Mouse (Mus musculus): ENCODE results near the gene Nktr.

Gene Nktr

DNA sequence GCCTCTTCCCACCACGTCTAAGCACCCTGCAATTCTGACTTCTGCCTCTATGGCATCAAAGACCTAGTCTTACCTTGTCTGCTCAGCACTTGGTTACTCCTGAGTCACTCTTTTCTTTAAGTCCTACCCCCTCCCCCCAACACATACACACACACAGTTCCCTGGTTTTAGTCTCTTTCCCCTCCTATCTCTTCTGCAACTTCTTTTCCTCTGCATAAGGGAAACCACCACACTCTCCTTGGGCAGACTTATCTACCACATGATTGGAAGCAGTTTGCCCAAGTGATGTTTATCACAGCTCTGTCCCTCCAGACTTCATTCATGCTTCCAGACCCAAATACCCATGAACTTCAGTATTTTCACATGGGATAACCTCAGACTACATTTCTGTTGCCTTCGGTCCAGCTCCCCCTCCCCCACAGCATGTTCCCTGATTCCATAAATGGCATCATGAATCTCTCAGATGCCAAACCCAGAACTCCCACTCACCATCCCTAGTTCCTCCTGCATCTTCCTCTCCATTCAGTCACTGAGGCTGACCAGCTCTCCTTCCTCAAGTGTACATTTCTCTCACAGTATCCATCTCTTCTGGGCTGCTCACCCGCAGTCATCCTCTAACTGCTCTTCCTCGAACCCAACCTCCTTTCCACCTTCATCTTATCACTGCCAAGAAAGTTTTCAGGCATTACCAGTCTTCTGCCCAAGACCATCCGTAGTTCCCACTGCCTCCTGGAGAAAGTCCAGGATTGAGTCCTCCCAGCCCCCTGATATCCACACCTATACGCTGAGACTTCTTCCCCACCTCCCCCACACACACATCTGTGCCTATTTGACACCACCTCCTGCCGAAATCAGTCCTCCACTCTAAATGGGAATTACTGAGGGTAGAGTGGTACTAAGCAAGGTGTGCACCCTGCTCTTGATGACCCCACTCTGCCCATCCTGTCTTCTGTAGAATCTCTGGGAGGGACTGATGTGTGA, 10.2 kb upstream of the Nktr start:
- DNase-seq, result no peak

GRCm38 (mm10) chr9:121709898-121710583, 8.9 kb upstream of the Nktr start, which contains the start of gene Ss18l2:
Gene Ss18l2, plus strand, starts transcription at chr9:121710329.
- DNase-seq, result peak; percentile 98

DNA sequence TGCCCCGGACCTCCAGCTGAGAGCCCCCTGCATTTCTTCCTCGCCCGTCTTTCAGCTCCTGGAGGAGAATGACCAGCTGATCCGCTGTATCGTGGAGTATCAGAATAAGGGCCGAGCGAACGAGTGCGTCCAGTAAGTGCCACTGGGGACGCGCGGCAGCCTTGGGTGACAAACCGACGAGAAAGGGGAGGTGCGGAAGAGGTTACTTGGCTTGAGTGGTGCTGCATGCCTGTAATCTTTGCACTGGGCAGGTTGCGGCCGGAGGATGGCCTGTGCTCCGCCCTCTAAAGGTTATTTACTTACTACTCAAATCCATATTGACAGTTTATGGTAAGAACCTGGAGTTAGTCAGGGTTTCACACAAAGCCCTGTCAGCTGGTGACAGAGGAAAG, 8.4 kb upstream of the Nktr start:
- no peak for DNase-seq

DNA sequence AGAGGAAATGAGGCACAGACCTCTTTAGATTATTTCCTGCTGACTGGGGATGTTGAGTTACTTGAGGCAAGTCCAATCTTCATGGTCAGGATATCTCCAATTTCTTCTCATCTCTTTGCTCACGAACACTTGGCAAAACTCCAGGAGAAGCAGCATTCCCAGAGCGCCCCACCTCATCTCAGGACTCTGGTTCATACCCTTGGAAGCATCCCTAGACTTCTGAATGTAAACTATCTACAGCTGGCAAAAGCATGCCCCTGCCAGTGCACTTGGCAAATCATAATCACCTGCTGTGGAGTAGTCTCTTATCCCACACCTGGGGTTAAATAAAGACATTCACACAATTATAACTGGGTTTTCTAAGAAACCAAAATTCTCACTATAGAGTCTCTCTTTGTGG, 1.9 kb upstream of the Nktr start:
- DNase-seq, result no peak

- DNase-seq, result no peak
Observed at GRCm38 (mm10) chr9:121718070-121718705, 781 bp upstream of the Nktr start.

DNA sequence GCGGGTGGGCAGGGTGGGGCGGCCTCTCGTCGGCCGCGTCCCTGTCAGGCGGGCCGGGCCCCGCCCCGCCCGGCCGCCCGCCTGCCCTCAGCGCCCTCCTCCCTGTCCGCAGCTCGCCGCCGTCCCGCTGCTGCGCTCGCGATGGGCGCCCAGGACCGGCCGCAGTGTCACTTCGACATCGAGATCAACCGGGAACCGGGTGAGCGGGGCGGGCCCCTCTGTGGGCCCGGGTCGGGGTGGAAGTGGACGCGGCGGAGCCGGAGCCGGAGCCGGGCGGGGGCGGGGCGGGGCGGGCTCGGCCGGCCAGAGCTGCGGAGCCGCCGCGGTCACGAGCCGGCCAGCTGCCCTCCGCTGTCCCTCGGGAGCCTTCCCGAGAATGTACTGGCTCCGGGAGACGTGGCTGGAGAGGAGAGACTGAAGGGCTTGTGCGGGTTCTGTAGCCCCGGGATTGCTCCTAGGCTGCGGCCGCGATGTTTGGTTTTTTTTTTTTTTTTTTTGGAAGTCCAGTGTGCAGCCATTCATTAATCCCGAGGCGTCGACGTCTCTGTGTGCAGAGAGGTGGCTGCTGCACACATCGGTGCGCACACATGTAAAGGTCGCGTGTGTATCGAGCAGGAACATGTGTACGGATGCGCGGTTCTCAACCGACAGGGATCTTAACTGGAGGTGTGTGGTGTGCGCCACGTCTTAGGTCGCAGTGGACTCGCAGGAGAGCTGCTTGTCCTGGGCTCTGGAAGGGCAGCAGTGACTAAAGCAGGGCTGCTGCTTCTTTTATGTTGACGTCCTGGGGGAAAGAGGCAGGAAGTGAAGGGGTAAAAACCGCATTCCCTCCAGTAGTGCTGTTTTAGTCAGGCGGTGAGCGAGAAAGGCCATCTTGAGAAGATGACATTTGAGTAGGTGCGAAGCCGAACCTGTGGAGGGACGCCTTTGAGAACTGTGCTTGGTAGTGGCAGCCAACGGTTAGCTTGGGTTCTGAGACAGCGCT, 670 bp downstream of the Nktr start:
- no peak for DNase-seq

DNA sequence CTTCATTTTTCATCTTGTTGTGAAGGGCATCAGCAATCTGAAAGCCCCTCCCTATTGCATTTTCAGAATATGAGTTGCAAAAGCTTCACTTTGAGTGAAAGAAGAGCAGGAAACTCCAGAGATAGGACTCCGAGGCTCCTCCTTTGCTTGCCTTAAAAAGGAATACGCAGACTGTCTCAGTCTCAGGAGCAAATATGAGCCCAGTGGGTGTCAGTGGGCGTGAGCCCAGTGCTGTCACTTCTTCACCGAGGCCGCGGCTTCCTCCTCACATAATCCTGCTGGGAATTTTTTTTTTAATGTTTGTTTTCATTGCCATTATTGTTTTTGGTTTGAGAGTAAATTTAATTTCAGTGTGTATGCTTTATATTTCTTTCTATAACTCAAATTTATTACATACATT, 21.5 kb downstream of the Nktr start:
- no peak for DNase-seq

DNA sequence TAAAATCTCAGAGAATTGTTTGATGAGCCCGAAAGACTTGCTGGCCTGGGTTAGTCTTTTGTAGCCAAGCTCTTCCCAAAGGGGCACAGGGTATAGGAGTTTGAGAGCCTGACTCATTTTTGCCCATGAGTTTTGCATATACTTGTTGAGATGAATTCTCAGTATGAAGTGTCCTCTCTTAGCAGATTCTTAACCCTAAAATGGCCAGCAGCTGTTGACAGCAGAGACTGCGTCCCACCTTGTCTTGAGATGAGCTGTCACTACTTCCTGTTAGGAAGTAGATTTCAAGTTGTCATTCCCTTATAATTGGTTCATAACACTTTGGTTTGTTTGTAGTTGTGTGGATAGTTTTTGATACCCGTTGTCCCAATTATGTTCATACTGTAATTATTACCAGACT, 22.2 kb downstream of the Nktr start:
- no peak for DNase-seq

DNA sequence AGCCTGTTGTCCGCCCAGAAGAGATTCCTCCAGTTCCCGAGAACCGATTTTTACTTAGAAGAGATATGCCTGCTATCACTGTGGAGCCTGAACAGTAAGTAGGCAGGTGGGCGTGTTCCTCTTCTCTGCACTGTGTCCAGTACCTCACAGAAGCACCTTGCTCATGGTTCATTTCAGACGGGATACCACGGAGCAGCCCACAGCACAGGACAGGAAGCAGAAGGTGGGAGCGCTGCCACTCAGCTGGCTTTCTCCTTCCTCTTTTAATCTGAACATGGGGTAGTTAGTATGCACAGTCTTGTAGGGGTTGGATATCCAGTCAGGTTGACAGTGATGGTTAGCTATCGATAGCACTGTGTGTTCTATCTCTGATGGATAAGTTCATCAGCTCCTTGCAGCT, 25.1 kb downstream of the Nktr start:
- no peak for DNase-seq

DNA sequence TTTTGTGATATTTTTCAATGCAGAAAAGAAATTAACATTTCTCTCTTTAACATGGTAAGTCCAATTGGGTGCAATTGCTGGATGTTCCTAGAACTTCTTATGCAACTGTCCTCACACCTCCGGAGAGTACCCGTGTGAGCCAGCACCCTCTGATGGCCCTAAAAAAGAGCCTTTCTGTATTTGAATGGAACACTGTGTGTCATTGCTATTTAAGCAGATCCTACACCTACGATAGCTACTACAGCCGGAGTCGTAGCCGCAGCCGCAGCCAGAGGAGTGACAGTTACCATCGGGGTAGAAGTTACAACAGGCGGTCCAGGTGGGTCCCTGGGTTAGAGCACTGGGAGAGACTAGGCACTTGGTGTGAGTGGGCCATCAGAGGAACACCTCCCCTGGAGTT, 33.8 kb downstream of the Nktr start:
- peak; percentile 82 for DNase-seq

- no peak for DNase-seq
Observed at GRCm38 (mm10) chr9:121754624-121755023, 35.7 kb downstream of the Nktr start.

- no peak for DNase-seq
Observed at GRCm38 (mm10) chr9:121756785-121757184, 37.8 kb downstream of the Nktr start.

GRCm38 (mm10) chr9:121757432-121757831, 38.5 kb downstream of the Nktr start:
- DNase-seq, result no peak

DNA sequence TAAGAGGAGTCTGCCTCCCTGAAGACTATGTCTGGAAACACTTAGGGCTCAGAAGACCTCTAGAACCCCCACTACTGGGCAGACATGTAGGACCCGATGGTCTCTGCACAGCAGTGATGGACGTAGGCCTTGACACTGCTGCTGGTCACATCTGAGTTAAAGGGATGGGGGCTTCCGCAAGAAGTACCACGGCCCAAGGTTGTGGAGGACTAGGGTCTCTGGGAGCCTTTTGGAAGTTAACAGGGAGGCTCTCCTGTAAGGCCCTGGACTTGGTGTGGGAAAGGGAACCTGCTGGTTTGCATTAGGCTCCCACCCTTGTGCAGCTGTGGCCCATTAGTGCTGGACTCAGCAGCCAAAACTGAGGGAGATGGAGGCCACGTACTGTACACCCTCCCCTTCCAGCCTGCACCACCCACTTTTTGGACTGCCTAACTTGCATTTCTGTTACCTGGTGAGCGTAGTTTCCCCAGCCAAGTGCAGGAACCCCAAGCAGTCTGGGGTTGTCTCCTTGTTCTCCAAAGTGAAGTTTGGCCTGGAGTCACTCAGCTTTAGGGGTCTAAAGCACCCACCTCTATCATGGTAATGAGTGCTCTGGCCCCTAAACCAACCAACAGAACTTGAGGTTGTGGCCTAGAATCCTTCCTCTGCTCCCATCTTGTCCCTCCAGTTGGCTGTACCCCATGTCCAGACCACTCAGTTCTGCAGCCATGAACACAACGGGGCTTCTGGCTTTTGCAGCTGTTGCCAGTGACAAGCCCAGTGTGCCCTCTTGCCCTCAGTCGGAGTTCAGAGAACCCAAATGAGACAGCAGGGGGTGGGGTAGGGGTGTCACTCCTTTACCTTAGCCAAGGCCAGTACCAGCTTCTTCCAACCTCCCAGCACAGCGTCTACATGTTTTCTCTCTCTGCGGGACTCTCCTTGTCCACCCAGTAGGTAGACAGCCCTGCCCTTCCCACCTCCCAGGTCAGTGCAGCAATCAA, 39.2 kb downstream of the Nktr start:
- no peak for DNase-seq

- peak; percentile 76 for DNase-seq
Observed at GRCm38 (mm10) chr9:121759091-121760081, 40.4 kb downstream of the Nktr start, which contains the start of gene Zfp651. Gene Zfp651, plus strand, starts transcription at chr9:121759330.

DNA sequence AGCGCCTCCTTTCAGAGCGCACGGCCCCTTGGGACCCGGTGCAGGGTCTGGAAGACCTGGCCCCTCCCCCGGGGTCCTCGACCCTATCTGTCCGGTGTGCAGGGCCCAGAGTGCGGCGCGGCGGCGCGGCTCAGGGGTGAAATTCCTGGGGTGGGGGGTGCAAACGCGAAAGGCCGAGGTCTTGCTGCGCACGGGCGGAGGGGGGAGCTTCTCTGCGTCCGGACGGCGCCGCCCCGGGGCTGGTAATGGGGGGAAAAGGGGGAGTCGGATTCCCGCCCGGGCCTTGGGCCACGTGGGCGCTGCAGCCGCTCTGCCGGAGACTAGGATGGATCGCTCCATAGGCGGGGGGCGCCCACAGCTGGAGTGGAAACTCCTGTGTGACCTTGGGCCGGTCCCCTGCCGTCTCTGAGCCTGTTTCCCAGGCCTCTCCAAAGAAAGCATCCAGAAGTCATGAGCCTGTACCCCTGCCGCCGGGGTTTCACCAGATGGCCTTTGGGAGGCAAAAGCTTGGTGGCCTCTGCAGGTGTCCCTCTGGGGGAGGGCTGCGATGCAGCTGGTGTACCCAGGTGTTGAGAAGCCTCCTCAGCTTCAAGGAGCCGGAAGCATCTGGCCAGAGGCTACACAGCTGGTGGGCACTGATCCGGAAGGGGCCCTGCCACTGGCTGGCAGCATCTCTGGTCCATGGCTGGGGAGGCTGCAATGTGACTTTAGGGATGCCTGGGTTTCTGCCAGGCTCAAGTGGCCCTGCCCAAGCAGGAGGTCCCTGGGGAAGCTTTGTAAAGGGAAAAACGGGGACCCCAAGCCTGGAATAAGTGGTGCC, 41.5 kb downstream of the Nktr start:
- DNase-seq, result peak; percentile 61

- DNase-seq, result no peak
Observed at GRCm38 (mm10) chr9:121761091-121761665, 42.2 kb downstream of the Nktr start.

DNA sequence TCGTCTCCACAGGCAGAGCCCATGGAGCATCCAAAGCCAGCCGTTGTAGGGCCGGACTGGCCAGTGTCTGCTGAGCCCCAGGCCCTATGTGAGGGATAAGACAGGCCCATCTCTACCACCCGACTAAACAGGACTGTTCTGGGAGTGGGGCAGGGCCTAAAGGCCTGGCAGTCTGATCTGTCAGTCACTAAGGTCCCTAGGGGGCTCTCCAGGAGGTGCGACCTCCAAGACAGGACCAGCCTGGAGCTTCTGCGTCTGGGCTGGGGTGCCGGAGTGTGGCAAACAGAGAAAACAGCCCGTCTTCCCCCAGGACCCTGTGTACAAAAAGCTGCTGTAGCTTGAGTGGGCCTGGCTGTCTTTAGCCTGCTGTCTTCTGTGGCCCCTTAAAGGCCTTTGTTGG, 42.8 kb downstream of the Nktr start:
- no peak for DNase-seq
